Mouse (Mus musculus): Measurements from ENCODE around the gene Itih4.

DNA sequence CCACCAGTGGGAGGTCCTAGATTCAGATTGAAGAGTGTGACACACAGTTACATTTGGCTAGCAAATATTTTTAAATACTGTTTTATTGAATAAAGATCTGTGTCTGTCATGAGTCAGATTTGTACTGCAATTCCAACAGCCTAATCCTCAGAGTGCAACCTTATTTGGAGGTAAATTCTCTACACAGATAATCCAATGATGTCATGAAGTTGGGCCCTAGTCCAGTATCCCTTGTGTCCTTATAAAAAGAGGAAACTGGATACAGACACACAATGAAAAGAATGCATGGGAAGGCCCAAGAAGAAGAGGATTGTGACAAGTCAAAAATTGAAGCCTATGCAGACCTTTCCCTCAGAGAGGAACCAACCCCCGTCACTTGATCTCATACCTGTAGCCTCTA, 30.2 kb downstream of the Itih4 start:
- TF ChIP-seq CTCF (IDR thresholded peaks at IDR 0.05) (no peak), EP300 (IDR thresholded peaks at IDR 0.05; ENCODE audit: insufficient read depth, low read depth, low read length) (no peak)

Measured in heart, adult 2 months (tissue).